Comparison of ENCODE assay signal across 14 mouse cellular contexts in genomic region chr7:136581896-136582295, GRCm38 (mm10).
A peak's percentile ranks its signal among the peaks of the same experiment; 100 is the strongest.
DNase-seq lines count a peak whose midpoint lies in the region; ATAC-seq and TF ChIP-seq lines count a peak whose summit lies in the region.
"Had no signal": no experiment of that assay in that cellular context is flagged by ENCODE, and none has a peak within 500 bp of the region (broad histone marks: within the 10 kb centered on the region; RNA-seq: fewer than 3 reads in every experiment).

No protein-coding gene starts in this region.

- H3K4me2 ChIP-seq in hindbrain, embryonic 12.5 days (replicated peaks): no peak overlapping the region
- no peak overlapping the region for H3K4me2 ChIP-seq in lung, embryonic 14.5 days
- H3K4me2 ChIP-seq: heart, embryonic 11.5 days; midbrain, embryonic 13.5 days had no signal

- peak; percentile 11 for DNase-seq in hindbrain, embryonic 10.5 days (ENCODE audit: low spot score)
- peak; percentile 35 for DNase-seq in lung, embryonic 14.5 days
- no peak for DNase-seq in lung, postnatal 14 days
- peak; percentile 35 for DNase-seq in embryo, embryonic 11.5 days (ENCODE audit: low read depth, low spot score)
- DNase-seq in neural tube, embryonic 10.5 days (ENCODE audit: extremely low spot score, low spot score): peak; percentile 19
- DNase-seq in midbrain, embryonic 10.5 days (ENCODE audit: low spot score): no peak
- no peak for DNase-seq in urinary bladder, adult 18-20 months (ENCODE audit: low spot score in 2 of 2)
- DNase-seq: cerebellum, adult 11 months; lung, adult 2 months had no signal

- no peak overlapping the region for H3K4me3 ChIP-seq in hindbrain, embryonic 10.5 days
- no peak overlapping the region for H3K4me3 ChIP-seq in hindbrain, embryonic 12.5 days
- H3K4me3 ChIP-seq in lung, embryonic 14.5 days (ENCODE audit: low read depth, low read length): no peak overlapping the region
- no peak overlapping the region for H3K4me3 ChIP-seq in midbrain, embryonic 10.5 days
- H3K4me3 ChIP-seq: midbrain, embryonic 13.5 days had no signal

- ATAC-seq in hindbrain, embryonic 12.5 days (ENCODE audit: low FRiP score): no peak
- ATAC-seq in lung, embryonic 14.5 days (ENCODE audit: insufficient read depth): no peak
- ATAC-seq: inflammation-experienced regulatory T-cells, adult 6 months; midbrain, embryonic 13.5 days had no signal

- no peak for TF ChIP-seq CTCF in lung, embryonic 14.5 days (IDR thresholded peaks at IDR 0.05; ENCODE audit: low read depth)

- no peak overlapping the region for H3K9ac ChIP-seq in hindbrain, embryonic 12.5 days
- H3K9ac ChIP-seq in lung, embryonic 14.5 days: no peak overlapping the region
- H3K9ac ChIP-seq: midbrain, embryonic 13.5 days had no signal

- H3K36me3 ChIP-seq in hindbrain, embryonic 10.5 days: no peaks in the 10 kb centered on the region
- H3K36me3 ChIP-seq in hindbrain, embryonic 12.5 days: no peaks in the 10 kb centered on the region
- H3K36me3 ChIP-seq in lung, embryonic 14.5 days (ENCODE audit: insufficient read depth): no peaks in the 10 kb centered on the region
- no peaks in the 10 kb centered on the region for H3K36me3 ChIP-seq in midbrain, embryonic 10.5 days
- H3K36me3 ChIP-seq: G1E; midbrain, embryonic 13.5 days had no signal

- peaks cover 44% of the 10 kb centered on the region for H3K27me3 ChIP-seq in hindbrain, embryonic 10.5 days (ENCODE audit: insufficient read depth, poor library complexity, severe bottlenecking)
- H3K27me3 ChIP-seq in hindbrain, embryonic 12.5 days: 0 out of 2 replicates have a peak, but pooled peaks cover 4% of the 10 kb centered on the region
- peaks cover 27% of the 10 kb centered on the region for H3K27me3 ChIP-seq in lung, embryonic 14.5 days (ENCODE audit: insufficient read depth, low read length)
- peaks cover 65% of the 10 kb centered on the region for H3K27me3 ChIP-seq in midbrain, embryonic 10.5 days (ENCODE audit: low read depth, poor library complexity, severe bottlenecking)

- peaks cover 28% of the 10 kb centered on the region for H3K4me1 ChIP-seq in hindbrain, embryonic 10.5 days (replicated peaks)
- H3K4me1 ChIP-seq in hindbrain, embryonic 12.5 days: peaks cover 13% of the 10 kb centered on the region
- H3K4me1 ChIP-seq in lung, embryonic 14.5 days (ENCODE audit: insufficient read depth): no peaks in the 10 kb centered on the region
- peaks cover 11% of the 10 kb centered on the region for H3K4me1 ChIP-seq in midbrain, embryonic 10.5 days

- 60% methylated on average over 12 of the region's 12 CpGs for WGBS in hindbrain, embryonic 10.5 days
- WGBS in hindbrain, embryonic 12.5 days: 44% methylated on average over 12 of the region's 12 CpGs
- 48% methylated on average over 12 of the region's 12 CpGs for WGBS in lung, embryonic 14.5 days
- WGBS in midbrain, embryonic 10.5 days: 76% methylated on average over 12 of the region's 12 CpGs

- no peaks in the 10 kb centered on the region for H3K9me3 ChIP-seq in hindbrain, embryonic 10.5 days
- H3K9me3 ChIP-seq in hindbrain, embryonic 12.5 days (replicated peaks): no peaks in the 10 kb centered on the region
- no peaks in the 10 kb centered on the region for H3K9me3 ChIP-seq in lung, embryonic 14.5 days (ENCODE audit: low read depth, low read length)
- 0 out of 2 replicates have a peak, but pooled peaks cover 2% of the 10 kb centered on the region for H3K9me3 ChIP-seq in midbrain, embryonic 10.5 days (replicated peaks)
- H3K9me3 ChIP-seq: midbrain, embryonic 13.5 days had no signal

- H3K27ac ChIP-seq in hindbrain, embryonic 10.5 days: peak overlapping the region; percentile 30; the same call in 1 of the 2 replicates
- no peak overlapping the region for H3K27ac ChIP-seq in hindbrain, embryonic 12.5 days
- no peak overlapping the region for H3K27ac ChIP-seq in lung, embryonic 14.5 days (ENCODE audit: low read depth)
- no peak overlapping the region for H3K27ac ChIP-seq in midbrain, embryonic 10.5 days (replicated peaks)
- H3K27ac ChIP-seq: midbrain, embryonic 13.5 days had no signal

Comparison
In these comparisons a context has a peak if more than half of its experiments do, and no peak if none do; other contexts are left out.
1. DNase-seq: peak in hindbrain, embryonic 10.5 days (single experiment), lung, embryonic 14.5 days (single experiment), embryo, embryonic 11.5 days (single experiment) and neural tube, embryonic 10.5 days (single experiment); none in lung, postnatal 14 days (single experiment), midbrain, embryonic 10.5 days (single experiment) and urinary bladder, adult 18-20 months (0 of 2).